Mouse (Mus musculus): Measurements from ENCODE around the gene Metap2. TPM values are rescaled to one million over a fixed set of nuclear protein-coding genes. Genes with fewer than 3 reads are reported as not detected.

The Metap2 gene
- polyA plus RNA-seq, 1 experiment: 37.8 TPM

DNA sequence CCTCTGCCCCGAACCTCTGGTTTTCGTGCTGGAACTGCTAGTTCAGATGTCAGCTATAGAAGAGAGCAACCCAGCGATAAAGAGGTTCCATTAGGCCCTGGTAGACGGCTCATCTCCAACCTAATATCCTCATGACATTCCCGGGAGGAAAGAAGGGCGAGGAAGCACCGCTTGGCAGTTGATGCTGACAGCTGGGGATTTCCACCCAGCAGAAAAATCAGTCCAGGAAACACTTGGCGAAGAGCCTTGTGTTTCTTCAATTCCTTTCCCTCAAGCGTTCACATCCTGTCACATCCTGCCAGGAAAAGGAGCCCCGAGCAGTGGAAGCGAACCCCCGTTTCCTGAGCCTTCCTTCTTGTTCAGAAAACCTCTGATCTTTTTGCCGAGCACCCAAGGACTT is 22.3 kb upstream of the Metap2 start:
- Histone ChIP-seq H3K36me3 (ENCODE audit: control insufficient read depth, insufficient read depth, low read length) (no peaks in the 10 kb centered on the region), H3K4me1 (ENCODE audit: control insufficient read depth, insufficient read depth, insufficient read length) (peaks cover 3% of the 10 kb centered on the region; the same call in 1 of the 2 replicates), H3K4me3 (ENCODE audit: extremely low read depth, insufficient read depth, insufficient read length) (no peak overlapping the region), H3K27ac (ENCODE audit: insufficient read depth, low read length) (peak overlapping the region; percentile 44), H3K27me3 (ENCODE audit: control insufficient read depth, insufficient read depth, low read length) (no peaks in the 10 kb centered on the region)
- 52% methylated on average over 13 of the region's 13 CpGs for WGBS
- TF ChIP-seq POLR2A (IDR thresholded peaks at IDR 0.05; ENCODE audit: low read depth, low read length) (no peak), CTCF (IDR thresholded peaks at IDR 0.05; ENCODE audit: extremely low read depth, insufficient read depth, insufficient read length, insufficient replicate concordance) (no peak)
- no peak for DNase-seq (ENCODE audit: low read depth in 1 of 2, low spot score in 2 of 2)

GRCm38 (mm10) chr10:93918701-93919100 is 21.8 kb upstream of the Metap2 start:
- DNase-seq (ENCODE audit: low read depth in 1 of 2, low spot score in 2 of 2): no peak
- no peaks in the 10 kb centered on the region for H3K27me3 ChIP-seq (ENCODE audit: control insufficient read depth, insufficient read depth, low read length)
- H3K4me1 ChIP-seq (ENCODE audit: control insufficient read depth, insufficient read depth, insufficient read length): peaks cover 3% of the 10 kb centered on the region; the same call in 1 of the 2 replicates
- H3K27ac ChIP-seq (ENCODE audit: insufficient read depth, low read length): peak overlapping the region; percentile 44
- TF ChIP-seq CTCF (IDR thresholded peaks at IDR 0.05; ENCODE audit: extremely low read depth, insufficient read depth, insufficient read length, insufficient replicate concordance) (no peak), POLR2A (IDR thresholded peaks at IDR 0.05; ENCODE audit: low read depth, low read length) (no peak)
- no peak overlapping the region for H3K4me3 ChIP-seq (ENCODE audit: extremely low read depth, insufficient read depth, insufficient read length)
- WGBS: 56% methylated on average over 6 of the region's 6 CpGs
- H3K36me3 ChIP-seq (ENCODE audit: control insufficient read depth, insufficient read depth, low read length): no peaks in the 10 kb centered on the region

DNA sequence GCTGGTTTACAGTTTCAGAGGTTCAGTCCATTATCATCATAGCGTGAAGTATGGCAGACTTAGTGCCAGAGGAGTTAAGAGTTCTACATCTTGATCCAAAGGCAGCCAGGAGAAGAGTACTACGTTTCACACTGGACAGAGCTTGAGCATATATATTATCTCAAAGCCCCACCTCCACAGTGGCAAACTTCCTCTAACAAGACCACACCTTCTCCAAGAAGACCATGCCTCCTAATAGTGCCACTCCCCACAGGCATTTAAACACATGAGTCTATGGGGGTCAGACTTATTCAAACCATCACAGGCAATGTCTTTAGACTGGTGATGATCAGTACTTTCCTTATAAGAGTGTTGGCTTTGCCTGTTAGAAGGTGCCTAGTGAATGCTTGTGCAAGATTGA is 21.2 kb upstream of the Metap2 start:
- WGBS: 55% methylated on average over 2 of the region's 2 CpGs
- Histone ChIP-seq H3K27ac (ENCODE audit: insufficient read depth, low read length) (no peak overlapping the region), H3K27me3 (ENCODE audit: control insufficient read depth, insufficient read depth, low read length) (no peaks in the 10 kb centered on the region), H3K36me3 (ENCODE audit: control insufficient read depth, insufficient read depth, low read length) (no peaks in the 10 kb centered on the region), H3K4me3 (ENCODE audit: extremely low read depth, insufficient read depth, insufficient read length) (no peak overlapping the region), H3K4me1 (ENCODE audit: control insufficient read depth, insufficient read depth, insufficient read length) (peaks cover 3% of the 10 kb centered on the region; the same call in 1 of the 2 replicates)
- DNase-seq (ENCODE audit: low read depth in 1 of 2, low spot score in 2 of 2): no peak
- TF ChIP-seq POLR2A (IDR thresholded peaks at IDR 0.05; ENCODE audit: low read depth, low read length) (no peak), CTCF (IDR thresholded peaks at IDR 0.05; ENCODE audit: extremely low read depth, insufficient read depth, insufficient read length, insufficient replicate concordance) (no peak)

DNA sequence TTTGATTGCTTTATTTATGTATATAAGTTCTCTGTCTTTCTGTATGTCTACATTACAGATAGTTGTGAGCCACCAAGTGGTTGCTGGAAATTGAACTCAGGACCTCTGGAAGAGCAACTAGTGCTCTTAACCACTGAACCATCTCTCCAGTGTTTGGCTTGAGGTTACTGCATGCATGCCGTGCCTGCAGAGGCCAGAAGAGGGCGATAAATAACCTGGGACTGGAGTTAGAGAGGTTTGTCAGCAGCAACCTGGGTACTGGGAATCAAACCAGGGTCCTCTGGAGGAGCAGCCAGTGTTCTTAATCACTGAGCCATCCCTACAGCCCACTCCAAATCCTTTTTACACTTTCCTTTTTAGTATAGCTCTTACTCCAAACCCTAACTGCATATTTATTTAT is 19.9 kb upstream of the Metap2 start:
- Histone ChIP-seq H3K36me3 (ENCODE audit: control insufficient read depth, insufficient read depth, low read length) (no peaks in the 10 kb centered on the region), H3K27ac (ENCODE audit: insufficient read depth, low read length) (no peak overlapping the region), H3K4me3 (ENCODE audit: extremely low read depth, insufficient read depth, insufficient read length) (no peak overlapping the region), H3K4me1 (ENCODE audit: control insufficient read depth, insufficient read depth, insufficient read length) (peaks cover 6% of the 10 kb centered on the region; the same call in 1 of the 2 replicates), H3K27me3 (ENCODE audit: control insufficient read depth, insufficient read depth, low read length) (no peaks in the 10 kb centered on the region)
- TF ChIP-seq POLR2A (IDR thresholded peaks at IDR 0.05; ENCODE audit: low read depth, low read length) (no peak), CTCF (IDR thresholded peaks at IDR 0.05; ENCODE audit: extremely low read depth, insufficient read depth, insufficient read length, insufficient replicate concordance) (no peak)
- DNase-seq (ENCODE audit: low read depth in 1 of 2, low spot score in 2 of 2): no peak
- WGBS: 76% methylated on average over 2 of the region's 2 CpGs

- H3K4me1 ChIP-seq (ENCODE audit: control insufficient read depth, insufficient read depth, insufficient read length): peaks cover 6% of the 10 kb centered on the region; the same call in 1 of the 2 replicates
- no peak overlapping the region for H3K27ac ChIP-seq (ENCODE audit: insufficient read depth, low read length)
- H3K4me3 ChIP-seq (ENCODE audit: extremely low read depth, insufficient read depth, insufficient read length): no peak overlapping the region
- no peak for TF ChIP-seq POLR2A (IDR thresholded peaks at IDR 0.05; ENCODE audit: low read depth, low read length)
- TF ChIP-seq CTCF (IDR thresholded peaks at IDR 0.05; ENCODE audit: extremely low read depth, insufficient read depth, insufficient read length, insufficient replicate concordance): no peak
- no peaks in the 10 kb centered on the region for H3K36me3 ChIP-seq (ENCODE audit: control insufficient read depth, insufficient read depth, low read length)
- no peak for DNase-seq (ENCODE audit: low read depth in 1 of 2, low spot score in 2 of 2)
- 31% methylated on average over 11 of the region's 11 CpGs for WGBS
- no peaks in the 10 kb centered on the region for H3K27me3 ChIP-seq (ENCODE audit: control insufficient read depth, insufficient read depth, low read length)
Observed at GRCm38 (mm10) chr10:93915531-93916275, 18.8 kb upstream of the Metap2 start.

GRCm38 (mm10) chr10:93913525-93913924 is 16.6 kb upstream of the Metap2 start:
- H3K27ac ChIP-seq (ENCODE audit: insufficient read depth, low read length): no peak overlapping the region
- peaks cover 11% of the 10 kb centered on the region for H3K4me1 ChIP-seq (ENCODE audit: control insufficient read depth, insufficient read depth, insufficient read length)
- WGBS: 97% methylated on average over 5 of the region's 5 CpGs

GRCm38 (mm10) chr10:93912917-93913316 is 16.0 kb upstream of the Metap2 start:
- no peak overlapping the region for H3K4me3 ChIP-seq (ENCODE audit: extremely low read depth, insufficient read depth, insufficient read length)
- peaks cover 11% of the 10 kb centered on the region for H3K4me1 ChIP-seq (ENCODE audit: control insufficient read depth, insufficient read depth, insufficient read length)
- TF ChIP-seq CTCF (IDR thresholded peaks at IDR 0.05; ENCODE audit: extremely low read depth, insufficient read depth, insufficient read length, insufficient replicate concordance): no peak
- no peak for TF ChIP-seq POLR2A (IDR thresholded peaks at IDR 0.05; ENCODE audit: low read depth, low read length)
- 84% methylated on average over 1 of the region's 1 CpGs for WGBS
- DNase-seq (ENCODE audit: low read depth in 1 of 2, low spot score in 2 of 2): no peak
- no peak overlapping the region for H3K27ac ChIP-seq (ENCODE audit: insufficient read depth, low read length)
- no peaks in the 10 kb centered on the region for H3K36me3 ChIP-seq (ENCODE audit: control insufficient read depth, insufficient read depth, low read length)
- H3K27me3 ChIP-seq (ENCODE audit: control insufficient read depth, insufficient read depth, low read length): no peaks in the 10 kb centered on the region

More at GRCm38 (mm10) chr10:93913525-93913924, 16.6 kb upstream of the Metap2 start:
- Histone ChIP-seq H3K27me3 (ENCODE audit: control insufficient read depth, insufficient read depth, low read length) (no peaks in the 10 kb centered on the region), H3K4me3 (ENCODE audit: extremely low read depth, insufficient read depth, insufficient read length) (no peak overlapping the region), H3K36me3 (ENCODE audit: control insufficient read depth, insufficient read depth, low read length) (no peaks in the 10 kb centered on the region)
- no peak for DNase-seq (ENCODE audit: low read depth in 1 of 2, low spot score in 2 of 2)
- TF ChIP-seq POLR2A (IDR thresholded peaks at IDR 0.05; ENCODE audit: low read depth, low read length): no peak
